Mouse (Mus musculus): ENCODE data around the gene Nktr.
A peak's percentile ranks its signal among the peaks of the same experiment; 100 is the strongest.

Gene Nktr

DNA sequence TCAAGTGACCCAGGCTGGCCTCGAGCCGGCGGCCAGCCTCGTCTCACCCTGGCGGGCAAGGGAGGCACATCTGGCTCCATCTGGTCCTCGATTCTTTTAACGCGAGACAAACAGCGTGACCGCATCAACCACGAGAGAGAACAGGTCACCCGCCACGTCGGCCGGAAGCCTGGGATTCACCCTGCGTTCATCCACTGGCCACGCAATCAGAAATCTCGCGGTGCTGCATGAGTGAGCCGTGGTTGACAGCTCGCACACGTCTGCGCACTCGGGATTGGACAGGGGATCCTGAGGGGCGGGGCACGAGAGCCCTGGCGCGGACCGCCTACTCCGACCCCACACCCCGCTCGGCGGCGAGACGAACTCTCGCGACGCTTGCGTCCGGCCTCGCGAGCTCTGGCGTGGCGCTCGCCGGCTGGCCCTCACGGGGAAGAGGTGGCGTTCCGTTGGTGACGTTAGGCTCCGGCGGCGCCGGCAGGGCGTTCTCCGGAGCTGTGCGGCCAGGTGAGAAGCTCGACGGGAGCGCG lies at the start of gene Nktr:
Gene Nktr, plus strand, starts transcription at position 378 of the 527 bp plus-strand sequence.
- DNase-seq (ENCODE audit: extremely low spot score, low spot score): peak; percentile 94

DNA sequence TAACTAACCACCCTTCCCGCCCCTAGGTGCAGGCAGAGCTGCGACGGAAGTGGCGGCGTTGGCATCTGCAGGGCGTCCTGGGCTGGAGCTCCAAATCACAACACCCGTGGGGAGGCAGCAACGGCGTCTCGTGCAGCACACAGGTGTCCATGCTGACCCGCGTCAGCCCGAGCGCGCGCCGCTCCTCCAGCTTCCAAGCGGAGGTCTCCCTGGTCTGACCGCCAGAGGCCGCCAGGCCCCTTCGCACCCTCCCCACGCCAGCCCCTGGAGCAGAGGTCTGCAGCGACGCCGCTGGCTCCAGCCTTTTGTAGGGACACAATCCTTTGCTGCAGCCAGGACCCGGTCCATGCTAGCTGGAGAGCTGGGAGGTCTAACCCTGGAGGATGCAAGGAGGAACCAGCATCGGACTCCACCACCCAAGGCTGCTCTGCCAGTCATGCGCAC lies 49.6 kb upstream of the Nktr start:
- DNase-seq (ENCODE audit: extremely low spot score, low spot score): peak; percentile 80

DNA sequence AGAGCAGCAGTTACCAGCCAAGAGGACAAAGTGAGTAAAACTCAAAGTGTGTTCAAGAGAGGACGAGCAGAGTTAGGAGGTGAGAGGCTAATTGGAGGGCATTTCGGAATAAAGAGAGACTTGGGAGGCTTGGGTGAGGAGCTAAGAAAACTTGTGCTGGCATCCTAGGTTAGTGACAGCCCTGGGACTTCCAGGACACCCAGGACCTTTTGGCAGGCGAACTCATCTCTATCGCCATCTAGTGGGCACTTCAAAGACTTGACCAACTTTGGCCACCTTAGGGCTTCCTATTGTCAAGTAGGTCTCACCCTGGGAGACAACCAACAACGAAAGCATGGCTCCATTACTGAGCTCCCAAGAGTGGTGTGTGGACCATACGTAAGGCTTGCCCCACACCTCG lies 47.7 kb upstream of the Nktr start:
- DNase-seq (ENCODE audit: extremely low spot score, low spot score): peak; percentile 62

DNA sequence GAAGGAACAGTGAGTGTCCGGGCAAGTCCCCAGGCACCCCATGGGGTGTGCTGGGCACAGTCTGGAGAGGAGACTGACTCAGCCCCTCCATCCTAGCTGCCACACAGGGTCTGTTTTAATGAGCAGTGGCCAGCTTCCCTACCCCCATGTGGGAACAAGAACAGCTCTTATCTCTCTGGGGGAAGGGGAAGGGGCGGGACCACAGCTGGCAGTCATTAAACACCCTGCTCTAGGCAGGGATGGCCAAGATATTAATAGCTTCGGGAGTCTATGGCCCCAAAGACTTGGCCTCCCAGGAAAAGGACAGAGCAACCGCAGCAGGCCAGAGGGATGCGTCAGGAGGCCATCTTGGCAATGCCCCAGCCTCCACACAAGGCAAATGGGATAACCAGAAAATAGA lies 46.7 kb upstream of the Nktr start:
- DNase-seq (ENCODE audit: extremely low spot score, low spot score): no peak

DNA sequence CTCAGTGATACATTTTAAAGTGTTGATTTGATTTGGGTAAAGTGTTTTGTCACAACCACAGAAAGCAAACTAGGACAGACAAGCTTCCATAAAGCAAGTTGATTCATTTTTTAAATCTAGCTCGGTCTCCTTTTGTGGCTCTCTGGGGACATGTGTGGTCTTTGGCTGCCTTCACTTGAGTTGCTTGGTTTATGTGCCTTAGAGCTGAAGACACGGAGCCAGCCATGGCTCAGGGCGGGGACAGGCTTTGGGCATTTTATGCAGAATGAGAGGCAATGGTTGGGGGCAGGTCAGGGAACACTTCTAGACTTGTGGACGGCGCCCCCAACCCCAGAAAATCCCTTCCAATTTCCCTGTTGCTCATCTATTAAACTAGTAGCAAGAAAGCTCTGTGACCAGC lies 45.3 kb upstream of the Nktr start:
- no peak for DNase-seq (ENCODE audit: extremely low spot score, low spot score)

DNA sequence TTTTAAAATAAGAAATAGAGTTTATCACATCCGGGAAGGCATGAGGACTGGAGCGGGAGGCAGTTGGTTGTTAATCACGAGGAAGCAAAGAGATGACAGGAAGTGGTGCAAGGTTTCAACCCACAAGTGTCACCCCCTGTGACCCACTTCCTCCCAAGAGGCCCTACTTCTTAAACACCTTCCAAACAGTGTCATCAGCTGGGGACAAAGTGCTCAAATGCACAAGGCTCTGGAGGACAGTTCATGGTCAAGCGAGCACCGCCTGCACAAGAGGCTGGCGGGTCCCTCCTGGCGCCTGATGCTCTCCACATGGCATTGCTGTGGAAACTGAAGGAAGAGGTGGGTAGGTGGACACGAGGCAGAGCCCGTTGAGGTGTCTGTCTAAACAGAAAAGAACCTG lies 44.0 kb upstream of the Nktr start:
- DNase-seq (ENCODE audit: extremely low spot score, low spot score): no peak

DNA sequence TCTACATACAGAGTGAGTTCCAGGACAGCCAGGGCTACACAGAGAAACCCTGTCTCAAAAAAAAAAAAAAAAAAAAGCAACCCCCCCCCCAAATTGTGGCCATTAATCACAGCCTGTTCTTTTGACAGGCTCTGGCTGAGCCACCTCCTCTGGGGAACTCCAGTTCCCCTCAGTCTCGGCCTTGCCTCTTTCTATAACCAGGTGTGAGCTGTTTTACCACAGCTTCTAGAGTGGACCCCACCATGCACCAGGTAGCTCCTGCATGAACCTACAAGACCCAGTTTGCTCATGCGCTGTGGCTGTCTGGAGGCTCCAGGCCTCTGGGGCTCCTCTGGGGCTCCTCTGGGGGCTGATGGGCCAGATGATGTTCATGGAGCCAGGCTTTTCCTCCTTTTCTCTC lies 43.4 kb upstream of the Nktr start:
- DNase-seq (ENCODE audit: extremely low spot score, low spot score): no peak

DNA sequence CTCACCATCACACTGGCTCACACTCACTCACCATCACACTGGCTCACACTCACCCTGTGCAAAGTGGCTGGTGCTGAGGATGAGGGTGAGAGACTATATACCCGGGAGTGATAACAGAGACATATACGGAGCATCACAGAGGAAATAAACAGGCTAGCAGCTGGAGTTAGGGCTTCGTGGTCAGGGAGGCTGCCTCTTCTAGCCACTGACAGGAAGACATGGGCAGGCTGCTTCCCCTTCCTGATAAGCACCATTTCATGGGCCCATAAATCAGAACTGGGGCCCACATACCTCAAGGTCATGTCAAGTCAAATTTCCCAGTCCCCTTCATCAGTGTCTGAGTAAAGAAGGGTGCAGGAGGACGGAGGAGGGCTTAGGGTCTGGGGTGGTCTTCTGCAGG lies 41.9 kb upstream of the Nktr start:
- no peak for DNase-seq (ENCODE audit: extremely low spot score, low spot score)

DNA sequence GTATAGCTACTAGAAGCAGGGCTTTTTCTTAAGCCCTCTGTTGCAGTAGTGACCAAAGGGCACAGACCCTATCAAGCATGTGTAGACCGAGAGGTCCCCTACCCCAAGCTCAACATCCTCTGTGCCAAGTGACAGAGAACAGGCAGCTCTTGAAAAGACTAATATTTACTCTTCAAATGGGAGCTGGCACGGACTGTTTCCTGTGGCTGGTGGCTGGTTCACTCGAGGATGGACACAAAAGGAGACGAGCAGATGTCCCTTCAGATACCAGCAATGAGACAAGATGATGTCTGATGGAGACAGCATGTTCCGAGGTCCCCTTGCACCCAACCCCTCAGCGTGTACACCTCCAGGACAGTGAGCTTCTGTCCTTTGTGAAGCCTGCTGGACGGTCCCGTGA lies 41.5 kb upstream of the Nktr start:
- no peak for DNase-seq (ENCODE audit: extremely low spot score, low spot score)

DNA sequence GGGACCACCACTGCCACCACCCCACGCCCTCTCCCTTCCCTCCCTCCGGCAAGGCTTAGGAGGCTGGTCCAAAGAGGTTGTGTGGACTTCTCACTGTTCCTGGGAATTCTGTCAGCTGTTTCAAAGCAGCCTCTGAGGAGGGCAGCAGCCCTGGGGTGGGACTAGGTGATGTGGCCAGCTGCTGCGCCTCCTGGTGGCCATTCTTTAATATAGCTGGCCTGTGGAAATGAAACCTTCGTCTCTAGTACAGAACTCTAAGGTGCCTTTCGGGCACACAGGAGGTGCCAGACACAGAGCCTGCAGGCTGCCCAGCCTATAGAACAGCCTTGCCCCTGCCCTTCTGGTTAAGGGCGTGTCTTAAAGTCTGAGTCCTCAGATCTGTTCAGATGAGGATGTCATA lies 39.4 kb upstream of the Nktr start:
- peak; percentile 61 for DNase-seq (ENCODE audit: extremely low spot score, low spot score)

DNA sequence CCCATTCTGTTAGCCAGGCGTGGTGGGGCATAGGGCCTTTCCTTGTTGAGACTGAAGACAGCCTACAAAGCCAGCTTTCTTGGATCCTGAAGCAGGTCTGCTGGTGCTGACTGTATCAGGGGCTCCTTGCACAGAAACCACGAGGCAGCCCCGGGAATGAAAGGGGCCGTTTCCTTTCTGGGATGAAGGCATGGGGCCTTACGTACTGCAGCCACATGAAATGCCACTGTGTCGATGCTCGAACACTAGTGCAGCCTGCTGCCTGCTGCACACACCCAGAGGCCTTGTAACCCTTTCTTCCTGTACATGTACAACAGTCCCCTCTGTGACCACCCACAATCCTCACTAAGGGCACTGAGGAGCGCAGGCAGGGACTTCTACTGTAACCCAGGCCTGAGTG lies 37.8 kb upstream of the Nktr start:
- no peak for DNase-seq (ENCODE audit: extremely low spot score, low spot score)

DNA sequence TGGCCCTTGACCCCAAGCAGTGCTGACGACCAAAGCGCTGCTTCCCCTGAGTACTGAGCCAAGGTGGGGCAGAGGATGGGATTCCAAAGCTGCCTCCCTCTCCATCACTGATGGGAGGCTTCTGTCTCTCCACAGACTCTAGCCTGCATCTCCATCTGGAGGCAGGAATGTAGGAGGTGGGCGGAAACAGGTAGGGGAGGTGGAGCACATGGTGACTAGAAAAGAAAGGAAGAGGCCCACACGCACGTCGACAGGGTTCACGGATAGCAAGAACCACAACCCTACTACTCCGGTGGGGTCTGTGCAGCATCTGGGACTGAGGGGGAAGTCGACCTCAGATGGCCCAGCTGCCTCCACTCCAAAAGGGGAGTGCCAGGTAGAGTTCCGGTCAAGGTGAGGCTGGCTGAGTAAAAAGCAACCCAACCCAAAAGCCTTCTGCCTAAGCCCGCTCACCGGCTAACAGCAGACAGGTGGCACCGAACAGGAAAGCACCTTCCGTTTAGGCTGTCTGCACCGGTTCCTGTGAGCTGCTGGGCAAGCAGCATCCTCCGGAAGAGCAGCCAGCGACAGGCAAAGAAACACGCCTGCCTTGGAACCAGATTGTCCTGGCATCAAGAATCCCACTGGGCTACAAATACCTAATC lies 36.8 kb upstream of the Nktr start:
- no peak for DNase-seq (ENCODE audit: extremely low spot score, low spot score)

DNA sequence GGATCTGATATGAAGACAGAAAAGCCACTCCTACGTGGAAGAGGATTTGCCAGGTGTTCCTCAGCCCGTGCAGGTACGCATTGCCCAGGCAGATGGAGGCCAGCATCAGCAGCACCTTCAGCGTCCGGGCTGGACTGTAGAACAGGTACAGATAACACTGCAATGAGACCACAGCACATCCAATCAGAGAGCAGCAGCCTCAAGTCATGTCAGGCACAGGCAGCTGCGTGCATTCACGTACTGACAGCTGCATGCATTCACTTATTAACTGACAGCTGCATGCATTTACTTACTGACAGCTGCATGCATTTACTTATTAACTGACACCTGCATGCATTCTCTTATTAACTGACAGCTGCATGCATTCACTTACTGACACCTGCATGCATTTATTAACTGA lies 34.3 kb upstream of the Nktr start:
- DNase-seq (ENCODE audit: extremely low spot score, low spot score): no peak

DNA sequence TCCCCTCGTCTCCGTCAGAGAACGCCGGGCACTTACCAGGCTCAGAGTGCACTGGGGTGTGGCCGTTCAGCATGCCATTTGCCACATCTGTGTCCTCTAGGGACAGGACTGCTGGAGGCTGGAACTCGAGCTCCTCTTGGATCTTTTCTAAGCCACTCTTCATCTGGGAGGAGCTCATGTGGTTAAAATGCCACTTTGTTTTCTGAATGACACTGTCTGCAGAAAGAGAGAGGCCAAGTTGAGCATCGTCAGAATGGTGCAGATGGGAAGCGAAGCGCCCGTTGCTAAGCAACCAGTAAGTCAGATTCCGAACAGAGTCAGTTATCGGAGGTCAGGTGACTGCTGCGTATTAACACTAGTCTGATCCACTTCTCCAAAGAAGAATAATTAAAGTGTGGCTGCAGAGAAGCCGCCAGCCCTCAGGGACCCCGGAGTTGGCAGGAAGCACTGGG lies 28.7 kb upstream of the Nktr start:
- no peak for DNase-seq (ENCODE audit: extremely low spot score, low spot score)

DNA sequence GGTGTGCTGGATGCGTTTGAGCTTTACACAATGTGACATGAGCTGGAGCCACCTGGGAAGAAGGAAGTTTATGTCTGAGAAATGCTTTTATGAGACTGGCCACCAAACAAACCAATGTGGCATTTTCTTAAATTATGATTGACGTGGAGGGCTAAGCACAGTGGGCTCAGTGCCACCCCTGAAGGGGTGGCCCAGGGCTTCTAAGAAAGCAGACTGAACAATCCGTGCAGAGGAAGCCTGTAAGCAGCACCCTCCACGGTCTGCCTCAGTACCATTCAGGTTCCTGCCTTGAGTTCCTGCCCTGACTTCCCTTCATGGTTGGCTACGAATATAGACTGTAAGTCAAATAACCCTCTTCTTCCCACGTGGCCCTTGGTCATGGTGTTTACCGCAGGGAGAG lies 28.2 kb upstream of the Nktr start:
- DNase-seq (ENCODE audit: extremely low spot score, low spot score): no peak

DNA sequence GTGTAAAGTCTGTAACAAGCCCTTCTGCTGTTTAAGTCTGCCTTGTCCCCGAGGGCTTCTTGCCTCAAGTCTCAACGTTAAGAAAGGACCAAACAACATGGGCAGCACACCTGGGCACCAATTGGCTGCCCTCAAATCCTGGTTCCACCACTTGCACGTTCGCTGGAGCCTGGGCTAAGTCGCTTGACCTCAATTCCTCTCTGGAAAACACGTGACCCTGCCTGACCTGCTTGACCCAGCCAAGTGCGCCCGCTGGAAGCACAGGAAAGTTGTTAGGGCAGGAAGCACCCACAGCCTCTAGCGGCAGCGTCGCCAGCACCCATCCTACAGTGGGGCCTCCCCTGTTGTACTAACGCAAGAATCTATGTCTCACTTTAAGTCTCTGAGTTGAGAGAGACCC lies 24.2 kb upstream of the Nktr start:
- DNase-seq (ENCODE audit: extremely low spot score, low spot score): no peak

DNA sequence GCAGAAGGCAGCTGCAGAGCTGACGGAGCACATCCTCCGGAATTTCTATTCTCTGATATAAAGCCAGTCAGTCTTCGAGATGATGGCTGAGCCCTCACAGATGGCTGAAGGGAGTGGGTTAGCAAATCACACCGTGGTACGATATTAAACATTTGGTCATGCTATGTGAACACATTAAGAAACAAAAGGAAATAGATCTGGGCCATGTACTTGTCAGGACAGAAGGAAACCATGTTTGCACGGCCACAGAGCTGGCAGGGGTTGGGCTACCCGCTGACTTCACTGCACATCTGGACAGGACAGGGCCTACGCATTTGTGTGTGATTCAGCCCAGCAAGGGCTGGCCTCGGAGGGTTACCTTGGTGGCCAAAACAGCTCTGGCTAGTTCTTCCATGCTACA lies 22.3 kb upstream of the Nktr start:
- DNase-seq (ENCODE audit: extremely low spot score, low spot score): no peak

DNA sequence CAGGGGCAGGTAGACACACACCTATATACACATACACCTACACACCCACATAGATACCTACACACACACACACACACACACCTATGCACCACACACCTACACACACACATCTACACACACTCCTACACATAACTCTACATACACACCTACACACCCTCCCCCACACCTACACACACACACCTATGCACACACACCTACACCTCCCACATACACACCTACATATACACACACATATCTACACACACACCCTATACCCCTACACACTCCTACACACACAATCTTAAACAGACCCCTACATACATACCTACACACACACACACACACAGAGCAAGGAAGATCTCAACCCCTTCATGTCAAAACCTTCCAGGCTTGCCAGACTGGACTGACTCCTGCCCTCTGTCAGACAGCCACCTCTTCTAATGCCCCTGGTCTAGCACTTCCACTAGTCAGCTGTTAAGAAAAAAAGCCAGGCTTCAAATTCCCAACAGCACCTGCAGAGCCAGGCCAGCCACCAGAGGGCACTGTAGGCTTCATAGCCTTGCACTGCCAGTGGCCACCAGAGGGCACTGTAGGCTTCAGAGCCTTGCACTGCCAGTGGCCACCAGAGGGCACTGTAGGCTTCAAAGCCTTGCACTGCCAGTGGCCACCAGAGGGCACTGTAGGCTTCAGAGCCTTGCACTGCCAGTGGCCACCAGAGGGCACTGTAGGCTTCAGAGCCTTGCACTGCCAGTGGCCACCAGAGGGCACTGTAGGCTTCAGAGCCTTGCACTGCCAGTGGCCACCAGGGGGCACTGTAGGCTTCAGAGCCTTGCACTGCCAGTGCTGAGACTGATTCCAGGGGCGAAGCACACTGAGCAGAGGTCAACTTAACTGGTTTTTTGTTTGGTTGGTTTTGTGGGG lies 21.6 kb upstream of the Nktr start:
- DNase-seq (ENCODE audit: extremely low spot score, low spot score): no peak

DNA sequence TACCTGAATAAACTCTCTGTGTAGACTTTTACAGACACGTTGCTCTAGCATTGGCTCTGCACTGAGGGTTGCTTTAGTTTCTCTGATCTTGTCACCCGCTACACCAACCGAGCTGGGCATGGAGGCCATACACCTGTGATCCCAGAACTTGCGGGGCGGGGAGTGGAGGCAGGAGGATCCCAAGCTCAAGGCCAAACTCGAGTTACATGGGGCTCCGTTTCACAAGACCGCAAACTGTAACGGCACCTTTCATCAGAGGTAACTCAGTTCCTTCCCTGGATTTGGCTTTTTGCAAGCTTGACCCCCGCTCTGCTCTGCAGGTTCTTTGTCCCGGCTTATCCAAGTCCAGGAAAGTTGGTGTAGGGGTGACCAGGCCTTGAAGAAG lies 14.7 kb upstream of the Nktr start:
- no peak for DNase-seq (ENCODE audit: extremely low spot score, low spot score)

DNA sequence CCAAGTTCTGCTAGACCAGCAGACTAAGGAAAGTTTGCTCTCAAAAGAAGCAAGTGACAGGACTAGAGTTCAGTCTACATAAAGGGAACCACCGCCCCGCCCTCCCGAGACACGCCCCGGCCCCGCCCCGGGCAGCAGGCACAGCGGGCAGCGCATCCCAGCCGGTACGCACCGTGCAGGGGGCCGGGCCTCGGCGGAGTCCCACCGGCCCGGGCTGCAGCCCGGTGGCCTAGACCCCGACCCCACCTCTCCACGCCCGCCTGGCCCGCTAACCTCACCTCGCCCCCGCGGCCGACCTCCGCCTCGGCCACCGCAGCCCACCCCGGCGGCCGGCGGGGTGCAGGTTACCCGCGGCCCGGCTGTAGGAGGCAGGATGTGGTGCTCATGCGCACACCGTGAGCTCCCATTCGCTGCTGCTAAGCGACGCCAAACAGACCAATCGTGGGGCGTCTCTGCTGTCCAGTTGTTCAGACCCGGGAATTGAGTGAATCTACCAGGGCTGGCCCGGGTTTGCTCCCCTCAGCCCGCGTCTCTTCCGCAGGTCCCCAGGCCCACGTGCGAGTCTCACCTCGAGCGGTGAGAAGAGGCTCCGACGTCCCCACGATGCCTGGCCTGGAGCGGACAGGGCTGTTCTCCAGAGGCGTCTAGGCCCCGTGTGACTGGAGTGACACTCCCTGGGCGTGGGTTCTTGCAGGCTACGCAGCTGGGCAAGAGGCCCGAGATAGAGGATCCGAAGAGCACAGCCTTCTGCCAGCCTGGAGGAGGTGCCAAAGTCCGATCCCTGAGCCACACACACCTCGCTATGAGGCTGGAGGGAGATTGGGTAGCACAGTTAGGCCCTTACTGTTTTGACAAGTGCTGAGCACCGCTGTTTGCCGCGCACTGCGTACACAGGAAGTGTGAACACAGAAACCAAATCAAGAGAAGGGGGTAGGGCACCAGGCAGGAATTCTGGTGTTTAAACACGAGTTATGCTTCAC lies 14.0 kb upstream of the Nktr start, which contains the start of gene Sec22c:
Gene Sec22c, minus strand, starts transcription at position 845 of the 980 bp plus-strand sequence.
- peak; percentile 90 for DNase-seq (ENCODE audit: extremely low spot score, low spot score)

DNA sequence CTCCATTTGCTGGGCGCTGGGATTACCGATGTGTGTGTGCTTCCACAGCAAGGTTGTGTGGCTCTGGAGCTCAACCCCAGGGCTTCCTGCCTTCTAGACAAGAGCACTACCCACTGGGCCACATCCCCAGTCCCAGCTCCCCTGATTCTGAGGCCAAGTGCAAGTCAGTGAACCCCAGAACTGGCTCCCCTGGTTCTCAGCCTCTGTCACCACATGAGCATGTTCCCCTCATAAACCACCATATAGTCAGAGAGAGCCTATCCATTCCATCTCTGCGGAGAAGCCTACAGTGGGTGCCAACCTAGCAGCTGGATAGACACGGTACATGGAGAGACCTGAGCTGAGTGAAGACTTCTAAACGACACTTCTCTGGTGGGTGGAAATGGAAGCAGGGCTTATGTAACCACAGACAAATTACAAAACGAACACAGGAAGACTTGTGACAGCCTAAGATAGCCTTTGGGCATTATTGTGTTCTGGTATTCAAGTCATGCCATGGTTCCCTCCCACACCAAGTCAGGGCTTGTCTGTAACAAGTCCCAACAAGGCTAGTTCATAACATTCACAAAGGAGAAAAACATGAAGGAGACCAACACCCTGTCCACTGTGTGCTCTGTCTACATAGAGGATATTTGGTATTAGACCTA lies 12.8 kb upstream of the Nktr start:
- DNase-seq (ENCODE audit: extremely low spot score, low spot score): no peak

All from neural tube, embryonic 10.5 days (tissue).